Mouse (Mus musculus) forelimb bud, embryonic 11.5 days (tissue): ENCODE results near the gene Limd1.
A peak's percentile ranks its signal among the peaks of the same experiment; 100 is the strongest.

Experiments used
- DNase-seq: peaks from one replicate; pipeline ENCODE4 v3.0.0-alpha.2; 2012; ENCODE audit warnings: low read depth, low spot score

The Limd1 gene

DNA sequence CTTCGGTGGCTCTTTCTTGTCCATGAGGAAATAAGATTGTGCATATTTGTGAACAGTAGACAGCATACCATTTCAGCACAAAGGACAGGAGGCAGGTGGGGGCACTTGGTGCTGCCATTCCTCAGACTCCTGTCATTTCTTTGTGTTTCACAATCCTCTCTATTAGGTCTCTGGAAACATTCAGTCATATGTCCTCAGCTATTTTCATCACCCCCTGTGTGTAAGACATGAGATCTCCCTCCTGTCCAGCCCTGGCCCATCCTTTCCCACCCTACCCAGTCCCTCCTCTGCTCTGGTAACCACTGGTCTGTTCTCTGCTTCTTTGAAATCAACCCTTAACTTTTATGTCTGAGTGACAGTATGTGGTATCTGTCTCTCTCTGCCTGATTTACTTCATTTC lies 5.1 kb downstream of the Limd1 start:
- DNase-seq, result no peak

GRCm38 (mm10) chr9:123484830-123485229 lies 6.3 kb downstream of the Limd1 start:
- DNase-seq, result no peak

GRCm38 (mm10) chr9:123485561-123485960 lies 7.1 kb downstream of the Limd1 start:
- no peak for DNase-seq

- no peak for DNase-seq
Observed at GRCm38 (mm10) chr9:123486635-123487034, 8.1 kb downstream of the Limd1 start.

DNA sequence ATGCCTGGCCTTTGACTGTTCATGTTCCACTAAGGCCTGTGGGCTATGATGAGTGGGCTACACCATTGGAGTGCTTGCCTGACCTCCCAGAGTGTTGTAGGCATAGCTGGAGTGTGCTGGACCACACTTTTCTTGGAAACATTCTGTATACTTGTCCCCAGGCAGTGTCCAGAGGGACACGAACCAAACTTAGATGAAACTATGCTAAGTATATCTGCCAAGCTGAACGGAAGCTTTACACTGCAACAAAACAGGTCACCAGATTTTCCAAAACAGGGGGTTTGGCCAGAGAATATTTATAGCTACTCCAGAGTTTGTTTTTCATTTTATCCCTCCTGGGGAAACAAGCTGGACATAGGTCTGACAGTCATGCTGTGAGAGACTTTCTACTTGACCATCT lies 10.6 kb downstream of the Limd1 start:
- no peak for DNase-seq

DNA sequence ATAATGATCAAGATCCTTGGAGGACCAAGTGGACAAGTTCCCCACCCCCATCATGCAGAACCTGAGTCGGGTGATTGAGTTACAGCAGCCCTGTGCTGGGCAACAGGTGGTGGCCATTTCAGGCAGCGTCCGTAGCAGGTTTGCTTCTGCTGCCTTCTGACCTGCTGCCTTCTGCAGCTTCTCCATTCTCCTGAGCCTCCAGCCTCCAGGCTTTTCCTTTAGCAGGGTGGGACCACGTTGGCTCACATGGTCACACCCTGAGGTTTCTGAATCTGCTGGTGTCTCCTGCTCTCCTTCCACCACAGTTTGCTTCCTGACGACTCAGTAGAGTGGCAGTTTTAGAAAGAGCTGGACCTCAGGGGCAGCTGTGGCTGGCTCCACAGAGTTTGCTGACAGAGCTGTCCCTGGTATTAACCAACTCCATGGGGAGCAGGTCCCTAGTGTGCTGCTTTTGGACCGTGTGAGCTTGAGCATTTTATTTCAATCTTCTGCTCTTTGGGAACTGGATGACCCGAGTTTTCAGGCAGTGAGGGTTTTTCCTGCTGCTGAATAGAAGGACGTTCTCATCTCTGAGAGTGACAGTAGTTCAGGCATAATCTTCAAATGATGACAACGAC lies 11.3 kb downstream of the Limd1 start:
- no peak for DNase-seq

- DNase-seq, result no peak
Observed at GRCm38 (mm10) chr9:123490930-123491329, 12.4 kb downstream of the Limd1 start.

DNA sequence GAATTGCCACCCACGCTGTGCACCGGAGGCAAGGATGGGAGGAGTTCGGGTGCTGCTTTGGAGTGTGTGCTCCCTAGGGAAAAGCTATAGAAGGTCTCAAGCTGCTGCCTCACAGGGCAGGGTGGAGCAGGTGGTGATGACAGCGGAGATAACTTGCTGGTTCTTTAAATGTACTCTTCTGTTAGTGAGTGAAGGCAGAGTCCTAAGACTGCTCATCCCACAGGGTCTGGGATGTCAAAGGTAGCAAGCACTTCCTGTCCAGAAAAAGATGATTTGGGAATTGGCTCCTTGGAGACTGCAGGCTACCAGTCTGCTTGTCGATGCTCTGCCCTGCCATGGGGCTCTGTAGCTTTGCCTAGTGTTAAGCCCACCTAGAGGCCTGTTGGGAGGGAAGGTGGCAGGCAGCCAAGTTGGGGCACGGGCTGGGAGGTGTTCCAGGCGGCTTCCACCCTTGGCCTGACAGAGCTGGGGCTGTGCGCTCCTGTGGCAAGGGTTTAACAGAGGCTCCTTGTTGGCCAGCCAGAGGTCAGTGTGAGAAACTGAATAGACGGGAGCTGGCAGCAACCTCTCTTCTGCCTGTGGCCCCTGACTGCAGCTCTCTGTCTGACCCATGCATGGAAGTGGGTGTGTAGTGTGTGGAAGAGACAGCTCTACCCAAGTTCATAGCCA lies 13.5 kb downstream of the Limd1 start:
- no peak for DNase-seq

GRCm38 (mm10) chr9:123496665-123497064 lies 18.2 kb downstream of the Limd1 start:
- peak; percentile 20 for DNase-seq

GRCm38 (mm10) chr9:123497906-123498305 lies 19.4 kb downstream of the Limd1 start:
- DNase-seq, result no peak

DNA sequence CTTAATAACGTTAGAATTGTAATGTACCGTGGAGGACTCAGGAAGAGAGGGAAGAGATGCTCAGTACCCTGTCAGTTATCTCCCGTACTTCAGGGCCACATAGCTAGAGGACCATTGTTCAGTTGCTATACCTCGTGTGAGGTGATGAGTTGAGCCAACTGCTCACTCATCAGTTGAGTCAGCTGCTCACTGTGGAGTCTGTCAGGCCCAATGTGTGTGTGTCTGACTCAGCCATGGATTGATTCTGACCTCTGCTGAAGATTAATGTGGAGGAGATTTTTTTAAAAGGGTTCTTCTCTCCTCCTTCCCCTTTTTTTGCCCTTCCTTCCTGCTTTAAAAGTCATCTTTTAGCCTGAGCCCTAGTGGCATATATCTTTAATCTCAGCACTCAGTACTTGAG lies 22.0 kb downstream of the Limd1 start:
- DNase-seq, result no peak

GRCm38 (mm10) chr9:123503171-123503834 lies 24.8 kb downstream of the Limd1 start:
- DNase-seq, result no peak

GRCm38 (mm10) chr9:123504325-123504724 lies 25.8 kb downstream of the Limd1 start:
- DNase-seq, result peak; percentile 70

- no peak for DNase-seq
Observed at GRCm38 (mm10) chr9:123505598-123505997, 27.1 kb downstream of the Limd1 start.

DNA sequence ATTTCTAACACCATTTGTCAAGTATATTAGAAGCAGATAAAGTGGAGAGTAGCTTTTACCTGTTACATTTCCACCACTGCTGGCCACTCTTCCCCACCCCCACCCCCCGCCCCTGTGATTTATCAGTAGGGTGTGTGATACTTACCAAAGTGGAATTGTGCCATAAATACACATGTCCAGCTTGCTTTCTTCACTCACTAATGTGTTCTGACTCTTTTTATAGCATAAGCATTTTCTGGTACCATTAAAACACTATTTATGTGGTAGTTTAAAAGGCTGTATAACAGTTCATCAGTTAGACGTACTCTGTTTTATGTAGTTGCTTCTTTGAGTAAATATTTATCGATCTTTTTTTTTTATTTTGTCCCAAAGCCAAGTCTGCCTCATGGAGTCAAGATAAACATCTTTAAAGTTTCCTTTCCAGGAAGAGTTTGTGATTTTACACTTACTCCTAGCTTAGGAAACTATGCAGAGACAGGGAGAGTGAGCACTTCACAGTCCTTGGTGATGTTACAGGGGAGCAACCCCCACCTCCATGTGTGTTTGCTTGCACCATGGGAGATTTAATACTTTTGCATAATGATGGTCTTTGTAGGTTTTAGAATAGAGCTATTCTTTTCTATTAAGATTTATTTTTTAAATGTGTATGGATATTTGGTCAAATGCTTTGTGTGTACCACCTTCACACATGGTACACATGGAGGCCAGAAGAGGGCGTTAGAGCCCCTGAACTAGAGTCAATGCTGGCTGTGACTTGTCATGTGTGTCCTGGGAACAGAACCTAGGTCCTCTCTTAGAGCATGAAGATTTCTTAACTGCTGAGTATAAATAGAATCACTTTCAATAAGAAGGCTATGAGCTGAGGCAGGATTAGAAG lies 28.0 kb downstream of the Limd1 start:
- DNase-seq, result no peak

DNA sequence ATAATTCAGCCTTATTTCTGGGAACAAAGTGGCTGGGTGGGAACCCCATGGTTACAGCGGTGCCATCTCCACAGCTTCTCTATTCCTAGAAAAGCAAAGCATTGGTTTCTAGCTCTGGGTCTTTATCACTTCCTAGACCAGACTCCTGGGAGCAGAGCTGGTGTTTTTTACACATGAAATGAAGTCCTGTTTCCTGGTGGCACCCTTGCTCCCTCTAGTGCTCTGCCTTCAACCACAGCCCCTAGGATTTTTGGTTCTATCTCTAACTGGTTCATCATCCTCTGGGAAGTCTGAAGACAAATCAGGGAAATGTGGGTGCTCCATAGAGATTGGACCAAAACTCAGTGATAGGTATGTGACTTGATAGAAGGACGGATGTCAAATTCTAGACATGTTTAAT lies 28.9 kb downstream of the Limd1 start:
- no peak for DNase-seq

DNA sequence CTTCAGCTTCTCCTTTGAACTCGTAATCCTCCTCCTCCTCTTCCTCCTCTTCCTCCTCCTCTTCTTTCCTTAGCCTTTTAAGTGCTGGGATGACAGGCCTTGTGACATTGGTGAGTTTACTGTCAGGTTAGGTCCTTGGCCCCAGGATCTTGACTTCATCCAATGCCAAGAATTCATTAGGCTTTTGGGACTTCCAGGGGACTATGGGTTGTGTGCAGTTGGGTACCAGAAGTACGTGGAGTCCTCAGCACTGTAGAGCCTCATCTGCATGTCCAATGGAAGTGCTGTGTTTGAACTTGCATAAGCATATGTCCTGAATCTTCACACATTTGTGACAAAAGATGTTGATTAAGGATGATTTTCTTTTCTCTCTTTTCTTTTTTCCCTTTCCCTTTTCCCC lies 30.5 kb downstream of the Limd1 start:
- DNase-seq, result no peak

GRCm38 (mm10) chr9:123509638-123510604 lies 31.4 kb downstream of the Limd1 start:
- DNase-seq, result no peak

- no peak for DNase-seq
Observed at GRCm38 (mm10) chr9:123510926-123511325, 32.4 kb downstream of the Limd1 start.

DNA sequence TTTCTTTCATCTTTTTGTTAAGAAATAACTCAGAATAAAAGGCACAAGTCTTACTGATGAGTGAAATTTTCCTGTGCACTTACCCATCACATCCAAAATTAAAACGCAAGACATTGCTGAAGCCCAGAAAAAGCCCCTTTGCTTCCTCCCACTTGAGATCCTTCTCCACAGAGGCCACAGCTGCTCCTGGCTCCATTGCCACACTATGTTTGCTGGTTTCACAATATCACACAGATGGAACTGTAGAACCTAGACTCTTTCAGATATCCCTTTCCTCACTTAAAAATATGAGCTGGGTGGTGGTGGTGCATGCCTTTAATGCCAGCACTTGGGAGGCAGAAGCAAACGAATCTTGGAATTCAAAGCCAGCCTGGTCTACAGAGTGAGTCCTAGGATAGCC lies 34.0 kb downstream of the Limd1 start:
- DNase-seq, result no peak

- DNase-seq, result no peak
Observed at GRCm38 (mm10) chr9:123515087-123515486, 36.6 kb downstream of the Limd1 start.
